Mouse (Mus musculus): ENCODE data around the gene Xrcc4. TPM values are rescaled to one million over a fixed set of nuclear protein-coding genes. Genes with fewer than 3 reads are reported as not detected.

Gene Xrcc4
- polyA plus RNA-seq, 1 experiment from 2014 or later: 17.0 TPM

DNA sequence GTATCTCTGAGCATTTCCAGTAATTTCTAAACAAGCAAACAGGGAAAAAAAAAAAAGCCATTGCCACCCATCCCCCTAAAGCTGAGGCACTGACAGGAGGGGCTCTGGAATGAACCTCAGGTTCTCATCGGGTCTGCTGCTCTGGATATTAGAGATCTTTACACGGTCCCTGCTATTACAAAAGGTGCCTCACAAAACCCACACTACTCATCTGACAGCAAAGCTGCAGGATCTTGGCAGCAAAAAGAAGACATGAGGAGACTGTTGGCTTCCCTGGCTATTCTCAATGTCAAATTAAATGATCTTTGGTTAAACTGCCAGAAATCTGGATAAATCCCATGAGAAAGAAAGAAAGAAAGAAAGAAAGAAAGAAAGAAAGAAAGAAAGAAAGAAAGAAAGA lies 145.1 kb downstream of the Xrcc4 start:
- Histone ChIP-seq H3K4me1 (replicated peaks) (no peaks in the 10 kb centered on the region), H3K4me2 (no peak overlapping the region), H3K9ac (no peak overlapping the region), H3K27ac (ENCODE audit: poor library complexity, severe bottlenecking) (no peak overlapping the region), H3K27me3 (replicated peaks) (no peaks in the 10 kb centered on the region), H3K9me3 (replicated peaks) (no peaks in the 10 kb centered on the region), H3K36me3 (no peaks in the 10 kb centered on the region), H3K4me3 (no peak overlapping the region)
- no peak for ATAC-seq (ENCODE audit: insufficient number of reproducible peaks, low FRiP score)
- WGBS: 49% methylated on average over 2 of the region's 2 CpGs

DNA sequence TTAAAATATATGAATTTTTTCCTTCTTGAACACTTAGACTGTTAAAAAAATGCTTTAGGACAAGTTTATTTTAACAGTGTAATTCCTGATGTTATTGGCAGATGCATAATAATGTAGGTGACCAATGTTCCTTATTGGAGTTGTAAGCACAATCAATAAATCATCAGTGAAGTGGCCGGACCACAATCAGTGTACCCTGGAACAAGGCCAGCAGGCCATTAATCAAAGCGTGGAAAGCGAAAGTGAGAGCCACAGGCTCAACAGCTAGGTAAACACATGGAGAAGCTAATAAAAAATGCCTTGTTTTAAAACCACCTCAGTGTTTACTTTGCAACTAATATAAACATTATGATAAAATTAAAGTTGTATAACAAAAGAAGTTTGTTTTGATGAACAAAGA lies 159.9 kb downstream of the Xrcc4 start:
- ATAC-seq (ENCODE audit: insufficient number of reproducible peaks, low FRiP score): no peak
- WGBS: 39% methylated on average over 3 of the region's 3 CpGs
- Histone ChIP-seq H3K27ac (ENCODE audit: poor library complexity, severe bottlenecking) (no peak overlapping the region), H3K9ac (no peak overlapping the region), H3K9me3 (replicated peaks) (no peaks in the 10 kb centered on the region), H3K4me1 (replicated peaks) (no peaks in the 10 kb centered on the region), H3K27me3 (replicated peaks) (no peaks in the 10 kb centered on the region), H3K4me3 (no peak overlapping the region), H3K36me3 (no peaks in the 10 kb centered on the region), H3K4me2 (no peak overlapping the region)

DNA sequence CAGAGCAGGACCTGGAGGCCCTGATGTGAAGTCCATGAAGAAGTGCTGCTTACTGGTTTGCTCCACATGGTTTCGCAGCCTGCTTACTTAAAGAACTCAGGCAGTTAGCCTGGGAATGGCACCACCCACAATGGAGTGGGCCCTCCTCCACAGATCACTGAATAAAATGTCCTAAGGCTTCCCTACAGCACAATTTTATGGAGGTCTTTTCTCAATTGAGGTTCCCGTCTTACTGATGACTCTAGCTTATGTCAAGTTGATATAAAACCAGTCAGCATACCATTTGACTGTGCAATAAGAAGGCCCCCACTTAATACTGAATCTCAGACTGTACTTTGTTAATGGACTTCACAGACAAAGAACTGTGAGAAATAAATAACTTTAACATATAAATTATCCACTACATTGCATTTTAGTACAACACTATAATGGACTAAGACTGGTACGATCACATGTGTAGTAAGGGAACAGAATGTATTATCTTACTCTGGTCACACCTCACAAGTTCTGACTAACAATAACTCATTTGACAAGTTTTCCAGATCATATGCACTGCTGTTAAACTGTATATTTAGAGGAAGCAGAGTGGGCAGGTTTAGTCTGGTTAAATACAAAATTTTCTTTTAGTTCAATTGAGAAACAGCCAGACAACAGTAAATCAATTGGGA lies 170.5 kb downstream of the Xrcc4 start:
- 86% methylated on average over 3 of the region's 3 CpGs for WGBS
- no peak overlapping the region for H3K4me3 ChIP-seq
- no peak for ATAC-seq (ENCODE audit: insufficient number of reproducible peaks, low FRiP score)

DNA sequence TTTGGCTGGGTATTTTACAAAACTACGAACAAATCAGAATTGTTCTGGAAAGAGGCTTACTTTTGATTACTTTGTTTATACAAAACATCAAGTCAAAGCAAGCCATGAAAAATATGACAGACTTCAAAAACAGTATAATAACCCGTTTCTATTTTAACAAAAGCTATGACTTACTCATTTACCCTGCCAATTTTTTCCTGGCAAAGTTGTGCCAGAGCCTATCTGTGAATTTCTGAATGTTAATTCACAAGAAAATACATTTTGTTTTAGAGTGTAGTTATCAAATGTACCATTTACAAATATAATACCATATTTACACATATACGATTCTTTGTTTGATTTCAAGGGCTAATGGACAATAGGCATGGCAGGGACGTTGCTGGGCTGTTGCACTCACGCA lies 175.1 kb downstream of the Xrcc4 start:
- H3K4me2 ChIP-seq: no peak overlapping the region
- H3K4me1 ChIP-seq (replicated peaks): no peaks in the 10 kb centered on the region
- H3K9ac ChIP-seq: no peak overlapping the region
- no peak overlapping the region for H3K4me3 ChIP-seq
- H3K27me3 ChIP-seq (replicated peaks): no peaks in the 10 kb centered on the region
- H3K36me3 ChIP-seq: no peaks in the 10 kb centered on the region
- no peak overlapping the region for H3K27ac ChIP-seq (ENCODE audit: poor library complexity, severe bottlenecking)
- ATAC-seq (ENCODE audit: insufficient number of reproducible peaks, low FRiP score): no peak
- WGBS: 80% methylated on average over 5 of the region's 5 CpGs
- H3K9me3 ChIP-seq (replicated peaks): no peaks in the 10 kb centered on the region

More for the DNA sequence above, 170.5 kb downstream of the Xrcc4 start:
- no peak overlapping the region for H3K9ac ChIP-seq
- H3K27me3 ChIP-seq (replicated peaks): no peaks in the 10 kb centered on the region
- H3K27ac ChIP-seq (ENCODE audit: poor library complexity, severe bottlenecking): no peak overlapping the region
- H3K9me3 ChIP-seq (replicated peaks): no peaks in the 10 kb centered on the region
- no peak overlapping the region for H3K4me2 ChIP-seq
- H3K36me3 ChIP-seq: no peaks in the 10 kb centered on the region
- H3K4me1 ChIP-seq (replicated peaks): no peaks in the 10 kb centered on the region

DNA sequence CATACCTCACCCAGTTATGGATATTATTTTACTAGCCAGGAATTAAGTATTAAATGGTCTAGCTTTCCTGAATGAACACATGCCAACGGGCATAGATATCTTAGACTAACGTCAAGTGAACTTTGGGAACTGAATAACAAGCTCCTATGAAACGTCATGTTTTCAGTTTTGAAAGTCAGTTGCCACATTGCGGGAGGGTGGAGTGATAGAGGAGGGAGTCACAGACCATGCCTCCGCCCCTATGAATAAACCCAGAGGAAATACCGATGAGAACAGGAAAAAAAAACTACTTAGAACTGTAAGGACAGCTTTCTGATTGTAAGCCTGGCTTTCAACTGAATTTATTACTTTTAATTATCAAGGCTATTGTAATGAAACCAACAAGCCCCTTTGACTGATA lies 175.5 kb downstream of the Xrcc4 start:
- Histone ChIP-seq H3K4me3 (no peak overlapping the region), H3K27ac (ENCODE audit: poor library complexity, severe bottlenecking) (no peak overlapping the region), H3K4me2 (no peak overlapping the region), H3K4me1 (replicated peaks) (no peaks in the 10 kb centered on the region), H3K9ac (no peak overlapping the region), H3K36me3 (no peaks in the 10 kb centered on the region), H3K9me3 (replicated peaks) (no peaks in the 10 kb centered on the region), H3K27me3 (replicated peaks) (no peaks in the 10 kb centered on the region)
- no peak for ATAC-seq (ENCODE audit: insufficient number of reproducible peaks, low FRiP score)
- WGBS: 74% methylated on average over 6 of the region's 6 CpGs

DNA sequence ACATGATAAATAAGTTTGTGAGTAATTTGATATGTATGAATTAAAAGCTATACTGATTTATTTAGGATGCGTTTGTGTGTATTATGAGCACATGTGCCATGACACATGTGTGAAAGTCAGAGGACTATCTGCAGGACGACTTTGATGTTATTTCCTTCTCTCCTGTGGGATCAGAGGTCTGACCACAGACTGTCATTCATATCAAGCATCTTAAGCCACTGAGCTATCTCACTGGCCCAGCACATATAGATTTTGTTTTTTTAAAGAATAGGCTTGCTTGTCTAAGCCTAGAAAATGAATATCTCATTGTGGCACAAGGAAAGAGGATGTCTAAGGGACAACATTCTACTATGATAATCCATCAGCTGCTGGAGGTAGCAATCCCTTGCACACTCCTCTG lies 183.3 kb downstream of the Xrcc4 start:
- H3K27ac ChIP-seq (ENCODE audit: poor library complexity, severe bottlenecking): no peak overlapping the region
- no peaks in the 10 kb centered on the region for H3K4me1 ChIP-seq (replicated peaks)
- 59% methylated on average over 2 of the region's 2 CpGs for WGBS
- no peak overlapping the region for H3K4me2 ChIP-seq
- H3K36me3 ChIP-seq: no peaks in the 10 kb centered on the region
- ATAC-seq (ENCODE audit: insufficient number of reproducible peaks, low FRiP score): no peak
- H3K9ac ChIP-seq: no peak overlapping the region
- H3K27me3 ChIP-seq (replicated peaks): no peaks in the 10 kb centered on the region
- H3K4me3 ChIP-seq: no peak overlapping the region
- H3K9me3 ChIP-seq (replicated peaks): no peaks in the 10 kb centered on the region

DNA sequence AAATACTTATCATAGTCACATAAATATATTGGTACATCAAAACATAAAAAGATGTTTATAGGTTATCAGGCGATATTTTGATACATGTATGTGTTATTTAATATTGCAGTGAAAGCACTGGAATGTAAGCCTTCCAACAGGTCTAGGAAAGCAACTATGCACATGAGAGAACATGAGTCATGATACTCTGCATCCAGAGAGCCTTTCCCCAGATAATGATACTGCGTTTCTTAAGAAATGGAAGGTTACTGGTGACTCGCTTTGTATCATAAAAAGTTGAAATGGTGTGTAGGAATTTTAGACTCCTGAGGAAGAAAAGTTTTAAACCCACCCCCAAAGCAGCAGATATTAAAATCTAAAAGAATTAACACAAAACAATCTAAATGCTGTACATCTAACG lies 190.3 kb downstream of the Xrcc4 start:
- no peaks in the 10 kb centered on the region for H3K36me3 ChIP-seq
- no peaks in the 10 kb centered on the region for H3K27me3 ChIP-seq (replicated peaks)
- H3K9me3 ChIP-seq (replicated peaks): no peaks in the 10 kb centered on the region
- no peak overlapping the region for H3K4me3 ChIP-seq
- 81% methylated on average over 4 of the region's 4 CpGs for WGBS
- H3K27ac ChIP-seq (ENCODE audit: poor library complexity, severe bottlenecking): no peak overlapping the region
- no peaks in the 10 kb centered on the region for H3K4me1 ChIP-seq (replicated peaks)
- no peak overlapping the region for H3K4me2 ChIP-seq
- no peak overlapping the region for H3K9ac ChIP-seq
- no peak for ATAC-seq (ENCODE audit: insufficient number of reproducible peaks, low FRiP score)

DNA sequence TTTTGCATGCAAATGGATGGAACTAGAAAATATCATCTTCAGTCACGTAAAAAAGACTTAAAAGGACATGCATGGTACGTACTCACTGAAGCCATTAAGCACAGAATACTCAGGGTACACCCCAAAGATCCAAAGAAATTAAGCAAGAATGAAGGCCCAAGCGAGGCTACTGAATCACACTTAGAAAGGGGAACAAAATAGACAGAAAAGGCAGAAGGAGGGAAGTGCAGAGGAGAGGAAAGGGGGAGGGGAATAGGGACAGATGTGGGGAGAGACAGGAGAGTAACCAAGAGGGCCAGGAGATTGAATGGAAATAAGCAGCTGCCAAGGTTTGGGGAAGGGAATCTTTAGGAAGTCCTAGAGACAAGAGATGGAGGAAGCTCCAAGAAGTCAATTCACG lies 197.3 kb downstream of the Xrcc4 start:
- Histone ChIP-seq H3K9me3 (replicated peaks) (no peaks in the 10 kb centered on the region), H3K27me3 (replicated peaks) (no peaks in the 10 kb centered on the region), H3K36me3 (no peaks in the 10 kb centered on the region), H3K4me2 (no peak overlapping the region), H3K4me1 (replicated peaks) (no peaks in the 10 kb centered on the region), H3K9ac (no peak overlapping the region), H3K27ac (ENCODE audit: poor library complexity, severe bottlenecking) (no peak overlapping the region), H3K4me3 (no peak overlapping the region)
- no peak for ATAC-seq (ENCODE audit: insufficient number of reproducible peaks, low FRiP score)
- WGBS: 82% methylated on average over 4 of the region's 4 CpGs

DNA sequence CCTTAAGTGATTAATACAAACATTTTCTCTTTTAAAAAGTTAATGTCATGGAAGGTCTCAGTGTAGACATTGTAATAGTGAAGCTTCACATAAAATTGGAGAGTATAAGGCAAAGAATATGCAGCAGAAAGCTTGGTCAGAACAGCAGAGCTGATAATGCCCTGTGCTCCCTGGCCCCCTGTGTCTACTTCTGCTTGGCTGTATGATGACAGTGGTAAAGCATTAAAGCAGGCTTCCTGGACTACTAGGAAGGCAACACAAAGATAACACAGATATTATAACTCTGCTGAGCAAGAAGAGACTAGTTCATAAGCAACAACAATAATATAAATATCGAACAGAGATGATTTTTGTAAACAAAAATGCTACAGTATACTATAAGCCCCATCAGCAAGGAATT lies 199.2 kb downstream of the Xrcc4 start:
- no peak for ATAC-seq (ENCODE audit: insufficient number of reproducible peaks, low FRiP score)
- H3K9me3 ChIP-seq (replicated peaks): no peaks in the 10 kb centered on the region
- H3K4me1 ChIP-seq (replicated peaks): no peaks in the 10 kb centered on the region
- H3K27me3 ChIP-seq (replicated peaks): no peaks in the 10 kb centered on the region
- no peaks in the 10 kb centered on the region for H3K36me3 ChIP-seq
- no peak overlapping the region for H3K9ac ChIP-seq
- no peak overlapping the region for H3K4me3 ChIP-seq
- H3K4me2 ChIP-seq: no peak overlapping the region
- 88% methylated on average over 1 of the region's 1 CpGs for WGBS
- H3K27ac ChIP-seq (ENCODE audit: poor library complexity, severe bottlenecking): no peak overlapping the region

DNA sequence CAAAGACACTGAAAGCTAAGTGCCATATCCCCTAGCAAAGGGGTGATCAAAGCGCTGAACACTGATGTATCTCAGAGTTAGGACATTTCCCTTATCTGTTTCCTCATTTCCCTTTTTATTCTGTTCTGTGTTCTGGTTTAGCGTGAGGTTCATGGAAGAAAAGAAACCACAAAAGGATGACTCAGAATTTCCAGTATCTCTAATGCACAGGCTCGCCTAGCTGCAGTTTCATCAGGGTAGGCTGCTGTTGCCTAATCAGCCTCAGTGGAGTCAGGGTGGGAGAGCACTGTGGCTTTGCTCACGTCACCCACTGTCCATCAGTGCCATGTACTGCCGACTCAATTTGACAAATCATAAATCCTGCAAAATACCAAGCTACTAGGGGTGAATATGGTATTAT lies 200.3 kb downstream of the Xrcc4 start:
- Histone ChIP-seq H3K27ac (ENCODE audit: poor library complexity, severe bottlenecking) (no peak overlapping the region), H3K9ac (no peak overlapping the region), H3K4me1 (replicated peaks) (no peaks in the 10 kb centered on the region), H3K4me3 (no peak overlapping the region), H3K9me3 (replicated peaks) (no peaks in the 10 kb centered on the region), H3K27me3 (replicated peaks) (no peaks in the 10 kb centered on the region), H3K36me3 (no peaks in the 10 kb centered on the region), H3K4me2 (no peak overlapping the region)
- ATAC-seq (ENCODE audit: insufficient number of reproducible peaks, low FRiP score): peak; percentile 64; the same call in 1 of the 2 replicates
- WGBS: 30% methylated on average over 5 of the region's 5 CpGs

DNA sequence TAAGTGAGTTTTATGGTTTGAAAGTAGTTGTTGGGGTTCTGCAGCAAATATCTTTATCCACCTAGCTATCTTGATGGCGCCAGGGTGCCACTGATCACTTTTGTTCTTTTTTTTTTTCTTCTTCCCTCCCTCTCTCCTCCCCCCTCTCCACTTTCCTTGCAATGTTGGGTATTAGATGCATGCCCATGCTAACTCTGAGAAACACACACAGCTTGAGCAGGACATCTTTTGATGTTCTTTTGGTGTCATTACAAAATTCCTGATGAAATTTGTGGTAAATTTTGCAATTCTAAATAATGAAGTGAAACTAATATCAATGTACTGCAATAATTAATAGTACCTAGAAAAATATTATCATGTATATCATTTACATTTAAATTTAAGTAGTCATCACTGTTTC lies 205.9 kb downstream of the Xrcc4 start:
- Histone ChIP-seq H3K4me3 (no peak overlapping the region), H3K4me2 (no peak overlapping the region), H3K9me3 (replicated peaks) (no peaks in the 10 kb centered on the region), H3K36me3 (no peaks in the 10 kb centered on the region), H3K27ac (ENCODE audit: poor library complexity, severe bottlenecking) (no peak overlapping the region), H3K4me1 (replicated peaks) (no peaks in the 10 kb centered on the region), H3K9ac (no peak overlapping the region), H3K27me3 (replicated peaks) (no peaks in the 10 kb centered on the region)
- no peak for ATAC-seq (ENCODE audit: insufficient number of reproducible peaks, low FRiP score)
- 76% methylated on average over 1 of the region's 1 CpGs for WGBS

DNA sequence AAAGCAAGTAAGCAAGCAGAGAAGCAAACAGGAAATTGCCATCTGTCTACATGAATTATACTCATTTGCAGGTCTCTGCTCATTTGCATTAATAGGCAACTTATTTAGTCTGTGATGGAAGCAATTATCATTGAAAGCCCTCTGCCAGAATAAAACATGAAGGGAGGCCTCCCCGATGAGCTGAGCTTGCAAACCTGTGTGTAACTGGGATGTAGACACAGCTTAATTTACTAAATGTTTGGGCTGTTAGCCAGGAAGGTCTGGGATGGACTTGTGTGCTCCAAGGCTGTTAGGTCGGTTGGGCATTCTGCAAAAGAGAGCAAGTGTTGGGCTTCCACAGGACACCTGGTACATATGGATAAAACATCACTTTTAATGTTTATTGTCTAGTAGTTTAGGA lies 208.1 kb downstream of the Xrcc4 start:
- Histone ChIP-seq H3K9ac (no peak overlapping the region), H3K27ac (ENCODE audit: poor library complexity, severe bottlenecking) (no peak overlapping the region), H3K36me3 (no peaks in the 10 kb centered on the region), H3K4me2 (no peak overlapping the region), H3K4me1 (replicated peaks) (no peaks in the 10 kb centered on the region), H3K4me3 (no peak overlapping the region), H3K9me3 (replicated peaks) (no peaks in the 10 kb centered on the region), H3K27me3 (replicated peaks) (no peaks in the 10 kb centered on the region)
- 70% methylated on average over 2 of the region's 2 CpGs for WGBS
- no peak for ATAC-seq (ENCODE audit: insufficient number of reproducible peaks, low FRiP score)

All from heart, embryonic 12.5 days (tissue).